Mouse (Mus musculus): ENCODE results near the gene Tmem259.
A peak's percentile ranks its signal among the peaks of the same experiment; 100 is the strongest.

Tmem259 gene

DNA sequence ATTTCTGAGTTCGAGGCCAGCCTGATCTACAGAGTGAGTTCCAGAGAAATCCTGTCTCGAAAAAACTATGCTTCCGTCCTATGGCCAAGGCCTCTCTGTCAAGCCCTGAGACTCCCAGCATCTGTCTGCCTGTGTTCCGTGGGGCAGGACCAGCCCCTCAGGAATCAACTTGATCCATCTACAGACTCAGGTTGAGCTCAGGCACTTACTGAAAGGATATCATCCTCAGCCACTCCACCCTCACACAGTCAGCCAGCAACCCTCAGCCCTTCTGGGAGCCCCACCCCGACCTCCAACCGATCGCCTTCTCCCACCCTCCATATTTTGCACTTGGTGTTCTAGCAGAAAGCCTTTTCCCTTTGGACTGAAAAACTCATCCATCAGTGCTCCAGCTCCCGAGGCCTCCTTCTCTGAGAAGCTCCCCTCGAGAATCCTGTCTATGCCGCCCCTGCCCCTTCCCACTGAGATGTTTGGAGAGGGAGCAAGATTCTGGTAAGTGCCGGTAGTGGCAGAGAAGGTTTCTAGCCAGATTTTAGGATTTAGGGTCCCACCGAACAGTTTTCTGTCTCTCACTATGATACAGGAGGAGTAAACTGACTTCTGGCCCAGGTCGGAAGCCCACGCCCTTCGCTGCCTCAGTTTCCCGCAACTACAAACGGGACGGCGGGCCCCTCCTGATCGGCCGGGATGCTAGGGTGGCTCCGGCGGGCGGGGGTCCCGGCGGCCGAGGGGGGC lies 3.8 kb upstream of the Tmem259 start:
- DNase-seq (ENCODE audit: low spot score in 2 of 2), result no peak

DNA sequence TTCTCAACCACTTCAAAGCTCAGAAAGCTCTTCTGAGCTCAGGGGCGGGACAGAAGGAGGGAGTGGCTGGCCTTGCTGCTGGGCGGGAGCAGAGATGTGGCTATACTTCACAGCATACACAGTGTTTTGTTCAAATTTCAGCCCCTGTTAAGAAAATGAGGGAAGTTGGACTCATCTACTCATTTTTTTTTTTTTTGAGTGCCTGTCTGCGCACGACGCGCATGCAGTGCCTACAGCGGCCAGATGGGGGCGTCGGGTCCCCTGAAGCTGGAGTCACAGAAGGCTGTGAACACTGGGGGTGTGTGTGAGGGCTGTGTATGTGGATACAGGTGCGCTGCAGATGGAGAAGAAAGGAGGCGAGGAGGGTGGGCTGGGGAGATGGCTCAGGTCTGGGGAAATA lies 2.8 kb upstream of the Tmem259 start:
- peak; percentile 75 to 83 for DNase-seq (ENCODE audit: low spot score in 2 of 2)

DNA sequence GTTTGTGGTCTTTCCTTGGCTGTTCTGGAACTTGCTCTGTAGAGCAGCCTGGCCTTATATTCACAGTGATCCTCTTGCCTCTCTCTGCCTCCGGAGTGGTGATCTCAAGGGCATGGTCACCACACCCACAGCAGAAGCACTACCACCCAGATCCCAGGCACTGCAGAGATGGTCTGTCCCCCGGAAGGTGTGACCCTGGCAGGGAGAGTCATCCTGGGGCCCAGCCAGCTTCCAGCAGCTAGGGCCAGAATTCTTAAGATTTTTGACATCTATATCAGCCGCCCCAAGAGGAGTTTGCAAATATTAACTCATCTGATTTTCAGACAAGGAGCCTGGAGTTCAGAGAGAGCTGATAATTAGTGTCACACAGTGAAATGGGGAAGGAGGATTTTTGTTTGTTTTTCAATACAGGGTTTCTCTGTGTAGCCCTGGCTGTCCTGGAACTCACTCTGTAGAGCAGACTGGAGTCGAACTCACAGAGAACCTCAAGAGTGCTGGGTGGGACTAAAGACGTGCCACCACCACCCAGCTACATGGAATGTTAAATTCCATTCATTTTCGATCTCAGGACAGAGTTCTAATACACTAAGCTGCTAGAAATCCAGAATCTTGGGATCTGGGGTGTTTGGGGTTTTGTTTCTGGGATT lies 2.2 kb upstream of the Tmem259 start:
- no peak for DNase-seq (ENCODE audit: low spot score in 2 of 2)

DNA sequence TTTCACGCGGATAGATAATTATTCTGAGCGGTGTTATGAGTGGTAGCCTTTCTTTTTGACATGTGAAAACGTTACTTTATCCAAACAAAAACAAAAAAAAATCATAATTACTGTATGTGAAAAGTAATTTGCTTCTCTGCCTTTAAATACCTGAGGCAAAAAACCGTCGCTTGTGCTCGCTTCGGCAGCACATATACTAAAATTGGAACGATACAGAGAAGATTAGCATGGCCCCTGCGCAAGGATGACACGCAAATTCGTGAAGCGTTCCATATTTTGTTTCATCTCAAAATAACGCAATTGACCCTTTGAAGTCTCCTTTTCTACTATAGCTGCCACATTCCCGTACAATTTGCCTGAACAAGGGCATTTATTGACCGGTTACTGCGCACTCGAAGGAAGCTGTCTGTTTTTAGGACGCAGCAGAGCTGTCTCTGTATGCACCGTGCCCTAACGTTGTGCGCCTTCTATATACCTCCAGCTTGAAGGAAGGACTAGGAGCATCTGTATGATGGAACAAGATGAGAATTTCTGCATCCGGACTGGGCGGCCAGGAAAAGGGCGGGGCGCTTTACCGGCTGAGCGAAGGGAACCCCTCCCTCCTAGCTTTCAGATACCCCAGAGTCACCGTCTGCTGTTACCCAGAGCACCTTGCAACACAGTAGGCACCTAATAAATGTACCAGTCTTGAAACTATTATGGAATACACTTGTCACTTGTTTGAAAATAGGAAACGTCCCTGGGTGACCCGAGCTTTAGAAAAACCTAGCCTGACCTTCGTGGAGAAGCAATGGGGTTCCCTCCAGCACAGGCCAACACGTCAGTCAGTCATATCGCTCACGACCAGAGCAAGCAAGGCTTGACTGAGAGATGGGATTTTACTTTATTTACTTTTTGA lies 1.5 kb upstream of the Tmem259 start:
- peak; percentile 72 to 78 for DNase-seq (ENCODE audit: low spot score in 2 of 2)

DNA sequence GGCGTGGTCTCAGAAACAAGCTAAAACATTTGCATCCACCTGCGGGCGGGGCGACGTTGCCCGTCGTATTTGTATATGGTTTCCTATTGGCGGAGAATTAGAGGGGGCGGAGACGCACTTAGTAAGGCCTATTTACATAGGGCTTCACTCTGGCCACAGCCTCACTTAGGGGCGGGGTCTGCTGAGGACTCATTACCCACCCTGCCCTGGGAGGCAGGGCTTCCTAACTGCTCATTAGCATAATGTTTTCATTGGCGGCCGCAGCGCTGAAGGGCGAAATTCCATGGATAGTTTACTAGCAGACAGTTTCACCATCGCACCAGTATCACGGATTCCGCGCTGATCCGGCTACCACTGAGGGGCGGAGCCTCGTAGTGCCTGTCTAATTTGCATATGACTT lies 741 bp upstream of the Tmem259 start:
- peak; percentile 95 to 98 for DNase-seq (ENCODE audit: low spot score in 2 of 2)

DNA sequence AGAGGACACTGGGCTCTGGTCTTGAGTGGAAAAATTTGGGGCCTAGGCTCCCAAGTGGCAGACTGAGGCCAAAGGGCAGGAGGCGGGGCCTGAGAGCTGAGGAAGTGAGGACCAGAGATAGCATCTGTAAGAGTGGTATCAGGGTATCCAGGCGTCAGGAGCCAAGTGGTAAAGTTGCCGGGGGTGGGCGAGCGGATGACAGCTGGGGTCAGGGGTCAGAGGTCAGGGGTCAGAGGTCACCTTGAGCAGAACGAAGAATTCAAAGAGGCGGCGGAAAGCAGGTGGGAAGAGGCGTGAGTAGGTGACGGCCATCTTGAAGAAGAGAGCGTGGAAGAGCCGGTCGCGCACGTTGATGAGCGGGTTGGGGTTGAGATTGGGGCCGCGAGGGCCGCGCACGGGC lies 460 bp downstream of the Tmem259 start:
- DNase-seq (ENCODE audit: low spot score in 2 of 2), result peak; percentile 49 to 55

DNA sequence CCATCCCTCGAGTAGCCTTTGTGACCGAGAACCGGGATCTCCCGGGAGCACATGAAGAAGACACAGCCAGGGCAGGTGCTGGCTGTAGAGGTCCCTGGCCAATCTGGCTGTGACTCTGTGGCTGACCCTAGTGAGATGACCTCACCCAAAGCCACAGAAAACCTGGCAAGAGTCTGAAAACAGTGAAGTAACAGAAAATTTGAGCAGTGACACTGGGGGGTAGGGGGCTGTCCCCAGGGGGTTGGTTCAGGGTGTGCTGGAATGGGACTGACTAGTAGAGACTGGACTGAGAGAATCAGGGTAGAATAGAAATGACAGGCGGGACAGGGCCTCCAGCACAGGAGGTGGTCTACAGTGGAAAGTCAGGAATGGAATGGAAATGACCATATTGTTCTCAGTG lies 925 bp downstream of the Tmem259 start:
- DNase-seq (ENCODE audit: low spot score in 2 of 2), result no peak

DNA sequence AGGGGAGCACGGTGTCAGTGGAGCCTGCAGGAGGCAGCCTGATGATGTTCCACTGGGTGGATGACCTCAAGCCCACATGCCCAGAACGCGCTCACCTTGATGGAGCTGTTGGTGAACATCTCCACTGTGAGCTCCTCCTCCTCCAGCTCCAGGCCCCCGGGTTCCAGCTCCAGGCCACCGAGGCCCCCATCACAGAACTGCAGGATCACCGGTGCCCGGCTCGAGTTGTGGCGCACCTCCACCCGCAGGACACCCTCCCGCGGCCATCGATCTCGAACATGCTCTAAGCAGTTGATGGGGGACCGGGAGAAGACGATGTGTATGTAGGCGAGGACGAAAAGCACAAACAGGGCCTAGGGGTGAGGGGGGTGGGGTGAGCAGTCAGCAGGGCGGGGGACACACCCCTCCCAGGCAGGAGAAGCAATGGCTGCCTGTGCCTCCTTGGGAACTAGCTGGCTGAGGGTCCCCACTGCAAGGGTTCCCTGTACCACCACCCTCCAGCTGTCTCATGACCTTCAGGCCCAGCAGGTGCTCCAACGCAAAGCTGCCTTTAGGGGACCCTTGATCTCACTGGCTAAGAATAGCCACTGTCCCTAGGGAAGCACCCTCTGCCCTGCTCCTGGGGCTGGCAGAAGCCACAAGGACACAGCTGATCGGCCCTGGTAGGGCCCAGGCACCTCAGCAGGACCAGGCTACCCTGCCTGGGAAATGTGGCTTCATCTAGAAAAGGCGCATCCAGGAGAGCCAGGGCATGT lies 4.6 kb downstream of the Tmem259 start:
- no peak for DNase-seq (ENCODE audit: low spot score in 2 of 2)

DNA sequence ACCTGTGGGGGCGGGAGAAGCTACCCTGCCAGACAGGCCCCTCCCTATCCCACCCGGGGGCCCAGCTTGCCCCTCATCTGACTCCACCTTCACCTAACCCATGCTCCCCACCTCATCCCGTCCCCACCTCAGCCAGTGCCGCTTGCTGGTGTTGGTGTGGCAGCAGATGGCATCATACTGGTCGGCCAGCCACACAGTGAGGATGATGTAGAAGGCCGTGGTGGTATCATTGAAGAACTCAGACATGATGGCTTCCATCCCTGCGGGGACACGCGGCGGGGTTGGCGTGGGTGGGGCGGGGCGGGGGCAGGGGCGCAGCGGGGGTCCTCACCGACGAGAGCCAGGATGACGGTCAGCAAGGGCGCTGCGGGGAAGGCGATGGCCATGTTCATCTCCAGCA lies 6.1 kb downstream of the Tmem259 start:
- no peak for DNase-seq (ENCODE audit: low spot score in 2 of 2)

DNA sequence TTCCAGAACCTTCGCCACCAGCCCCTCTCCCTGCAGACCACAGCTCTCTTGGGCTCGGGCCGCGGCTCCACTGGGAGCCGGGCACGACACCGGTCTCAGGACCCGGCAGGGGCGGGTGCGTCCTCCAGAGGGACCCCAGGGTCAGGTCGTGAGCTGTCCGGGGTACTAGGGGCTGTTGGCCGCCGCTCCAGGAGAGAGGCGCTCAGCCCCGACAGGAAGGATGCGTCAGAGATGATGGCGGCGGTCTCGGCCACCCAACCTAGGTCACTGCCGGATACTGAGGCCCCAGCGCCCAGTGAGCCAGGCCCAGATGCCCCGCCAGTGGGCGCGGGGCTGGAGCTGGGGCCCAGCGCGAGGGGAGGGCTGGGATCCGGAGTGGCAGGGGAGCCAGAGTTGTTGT lies 6.8 kb downstream of the Tmem259 start:
- DNase-seq (ENCODE audit: low spot score in 2 of 2), result no peak

DNA sequence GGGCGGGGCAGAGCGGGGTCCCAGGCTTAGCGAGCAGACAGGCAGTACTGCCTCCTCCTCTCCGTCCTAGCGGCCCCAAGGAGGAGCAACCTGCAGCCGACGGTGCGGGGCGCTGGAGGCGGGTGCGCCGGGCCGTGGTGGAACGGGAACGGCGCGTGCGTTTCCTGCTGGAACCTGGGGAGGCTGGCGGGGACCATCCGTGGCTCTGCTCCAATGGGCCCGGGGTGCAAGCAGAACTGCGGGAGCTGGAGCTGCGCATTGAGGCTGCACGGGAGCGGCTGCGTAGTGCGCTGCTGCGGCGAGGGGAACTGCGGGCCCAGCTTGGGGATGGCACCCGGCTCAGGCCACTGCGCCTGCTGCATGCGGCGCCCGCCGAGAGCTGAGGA lies 7.4 kb downstream of the Tmem259 start:
- no peak for DNase-seq (ENCODE audit: low spot score in 2 of 2)

DNA sequence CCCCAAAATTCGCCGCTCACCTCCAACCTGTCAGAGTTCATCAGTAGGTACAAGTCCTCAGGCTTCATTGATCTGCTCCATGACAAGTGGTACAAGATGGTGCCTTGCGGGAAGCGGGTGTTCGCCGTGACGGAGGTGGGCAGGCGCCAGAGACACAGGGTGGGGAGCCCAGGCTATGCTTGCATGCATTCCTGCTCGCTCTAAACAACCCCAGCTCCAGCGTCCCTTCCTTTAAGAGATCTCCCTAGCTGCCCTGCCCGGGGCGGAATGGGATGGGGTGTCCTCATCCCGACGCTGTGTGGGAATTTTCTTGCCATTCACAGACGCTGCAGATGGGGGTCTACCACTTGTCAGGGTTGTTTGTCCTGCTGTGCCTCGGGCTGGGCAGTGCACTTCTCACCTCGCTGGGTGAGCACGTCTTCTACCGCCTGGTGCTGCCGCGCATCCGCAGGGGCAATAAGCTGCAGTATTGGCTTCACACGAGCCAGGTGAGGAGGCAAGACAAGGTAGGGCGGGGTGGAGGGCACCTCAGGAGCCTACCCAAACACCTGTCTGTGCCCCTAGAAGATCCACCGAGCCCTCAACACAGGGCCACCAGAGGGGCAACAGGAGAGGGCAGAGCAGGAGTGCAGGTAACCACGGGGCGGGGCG lies 7.9 kb downstream of the Tmem259 start:
- DNase-seq (ENCODE audit: low spot score in 2 of 2), result no peak

DNA sequence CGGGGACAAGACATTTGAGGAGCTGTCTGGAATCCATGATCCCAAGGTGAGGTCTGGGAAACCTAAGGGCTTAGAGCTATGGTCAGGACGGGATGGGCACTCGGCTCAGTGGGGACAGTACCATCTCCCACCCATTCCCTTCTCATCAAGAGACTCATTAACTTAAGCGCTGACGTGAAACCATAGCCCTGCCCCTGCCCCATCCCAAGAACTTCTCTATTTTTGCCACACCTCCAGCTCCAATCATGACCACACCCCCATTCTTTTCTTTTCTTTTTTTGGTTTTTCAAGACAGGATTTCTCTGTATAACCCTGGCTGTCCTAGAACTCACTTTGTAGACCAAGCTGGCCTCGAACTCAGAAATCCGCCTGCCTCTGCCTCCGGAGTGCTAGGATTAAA lies 9.5 kb downstream of the Tmem259 start:
- no peak for DNase-seq (ENCODE audit: low spot score in 2 of 2)

DNA sequence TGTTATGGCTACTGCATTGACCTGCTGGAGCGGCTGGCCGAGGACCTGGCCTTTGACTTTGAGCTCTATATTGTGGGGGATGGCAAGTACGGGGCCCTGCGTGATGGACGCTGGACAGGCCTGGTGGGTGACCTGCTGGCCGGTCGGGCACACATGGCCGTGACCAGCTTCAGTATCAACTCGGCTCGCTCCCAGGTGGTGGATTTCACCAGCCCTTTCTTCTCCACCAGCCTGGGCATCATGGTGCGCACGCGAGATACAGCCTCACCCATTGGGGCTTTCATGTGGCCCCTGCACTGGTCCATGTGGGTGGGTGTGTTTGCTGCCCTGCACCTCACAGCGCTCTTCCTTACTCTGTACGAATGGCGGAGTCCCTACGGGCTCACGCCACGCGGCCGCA lies 10.0 kb downstream of the Tmem259 start:
- DNase-seq (ENCODE audit: low spot score in 2 of 2), result no peak

DNA sequence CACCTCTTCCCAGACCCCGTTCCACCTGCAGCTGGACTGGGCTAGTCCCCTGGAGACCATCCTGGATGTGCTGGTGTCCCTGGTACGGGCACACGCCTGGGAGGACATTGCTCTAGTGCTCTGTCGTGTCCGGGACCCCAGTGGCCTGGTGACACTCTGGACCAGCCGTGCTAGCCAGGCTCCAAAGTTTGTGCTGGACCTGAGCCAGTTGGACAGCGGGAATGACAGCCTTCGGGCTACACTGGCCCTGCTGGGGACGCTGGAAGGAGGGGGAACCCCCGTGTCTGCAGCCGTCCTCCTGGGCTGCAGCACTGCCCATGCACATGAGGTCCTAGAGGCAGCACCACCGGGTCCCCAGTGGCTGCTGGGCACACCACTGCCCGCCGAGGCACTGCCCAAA lies 11.3 kb downstream of the Tmem259 start:
- no peak for DNase-seq (ENCODE audit: low spot score in 2 of 2)

DNA sequence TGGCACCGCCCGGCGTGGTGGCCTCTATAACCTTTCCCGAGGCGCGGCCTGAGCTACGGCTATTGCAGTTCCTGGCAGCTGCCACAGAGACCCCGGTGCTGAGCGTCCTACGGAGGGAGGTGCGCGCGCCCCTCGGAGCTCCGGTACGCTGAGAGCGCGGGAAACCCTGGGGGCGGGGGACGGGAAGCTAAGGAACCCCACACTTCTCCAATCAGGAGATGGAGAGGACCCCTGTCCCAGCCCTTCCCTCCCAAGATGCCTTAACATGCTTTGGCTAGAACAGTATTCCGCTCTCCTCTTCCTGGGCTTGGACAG lies 13.0 kb downstream of the Tmem259 start:
- DNase-seq (ENCODE audit: low spot score in 2 of 2), result no peak

DNA sequence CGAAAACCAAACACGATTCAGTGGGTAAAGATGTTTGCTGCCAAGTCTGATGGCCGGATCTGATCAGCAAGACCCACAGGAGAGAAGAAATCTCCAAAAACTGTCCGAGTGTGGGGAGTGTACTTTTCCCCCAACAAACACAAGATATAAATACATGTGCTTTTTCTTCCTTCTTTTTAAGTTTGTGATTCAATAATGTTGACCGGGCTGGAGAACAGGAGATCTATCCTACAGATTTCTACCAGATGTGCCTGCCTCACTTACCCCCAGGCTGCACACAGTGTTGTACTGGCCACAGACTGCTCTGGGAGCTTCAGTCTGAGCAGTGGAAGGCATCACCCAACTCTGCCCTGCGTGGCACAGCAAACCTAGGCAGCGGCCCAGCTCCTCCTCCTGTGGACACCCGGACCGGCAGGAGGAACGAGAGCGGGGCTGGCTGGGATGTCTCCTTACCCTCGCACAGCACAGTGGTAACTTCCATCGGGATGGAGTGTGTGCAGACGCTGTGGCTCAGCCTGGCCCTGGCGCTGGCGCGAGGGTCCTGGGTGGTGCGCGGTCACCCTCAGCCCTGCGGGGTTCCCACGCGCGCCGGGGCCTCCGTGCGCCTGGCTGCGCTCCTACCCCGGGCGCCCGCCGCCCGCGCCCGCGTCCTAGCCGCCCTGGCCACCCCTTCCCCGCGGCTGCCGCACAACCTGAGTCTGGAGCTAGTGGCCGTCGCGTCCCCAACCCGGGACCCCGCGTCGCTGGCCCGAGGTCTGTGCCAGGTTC lies 13.5 kb downstream of the Tmem259 start, which contains the start of gene Grin3b:
TSS of gene Grin3b (plus strand) at position 301 of the 768 bp plus-strand sequence.
- no peak for DNase-seq (ENCODE audit: low spot score in 2 of 2)

DNA sequence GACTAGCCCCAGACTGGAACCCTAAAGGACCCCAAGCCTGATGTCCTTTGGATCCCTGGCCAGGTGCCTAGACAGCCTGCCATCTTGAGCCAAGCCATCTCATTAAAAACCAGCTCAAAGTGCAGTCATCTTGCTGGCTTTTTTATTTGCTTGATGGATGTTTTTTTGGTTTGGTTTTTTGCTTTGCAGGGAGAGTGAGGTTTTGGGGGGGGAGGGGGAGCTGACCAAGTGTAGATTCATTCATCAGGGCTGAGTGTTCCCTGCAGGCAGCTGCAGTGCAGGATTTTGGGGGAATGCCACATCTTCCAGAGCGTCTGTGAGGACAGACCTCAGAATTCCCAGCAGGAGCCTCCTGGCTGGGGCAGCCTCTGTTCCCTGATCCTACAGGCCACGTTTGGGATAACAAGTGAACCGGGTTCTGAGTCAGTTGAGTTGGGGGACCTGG lies 15.0 kb downstream of the Tmem259 start:
- no peak for DNase-seq (ENCODE audit: low spot score in 2 of 2)

DNA sequence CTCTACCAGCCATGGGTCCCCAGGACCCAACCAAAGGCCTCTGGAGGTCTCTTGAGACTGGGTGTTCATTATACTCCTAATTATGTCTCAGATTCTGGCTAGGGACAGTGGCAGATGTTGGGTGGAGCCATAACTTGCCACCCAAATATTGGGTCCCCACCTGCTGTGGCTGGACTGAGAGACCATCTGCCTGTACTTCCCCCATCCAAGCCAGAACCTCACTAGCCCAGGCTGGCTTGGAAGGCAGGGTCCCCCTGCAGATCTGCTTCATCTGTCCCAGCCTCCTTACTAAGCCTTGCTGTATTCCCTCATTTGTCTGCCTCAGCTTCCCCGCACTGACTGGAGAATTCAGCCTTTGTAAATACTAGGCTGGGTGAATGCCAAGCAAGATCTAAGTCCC lies 15.9 kb downstream of the Tmem259 start:
- DNase-seq (ENCODE audit: low spot score in 2 of 2), result no peak

DNA sequence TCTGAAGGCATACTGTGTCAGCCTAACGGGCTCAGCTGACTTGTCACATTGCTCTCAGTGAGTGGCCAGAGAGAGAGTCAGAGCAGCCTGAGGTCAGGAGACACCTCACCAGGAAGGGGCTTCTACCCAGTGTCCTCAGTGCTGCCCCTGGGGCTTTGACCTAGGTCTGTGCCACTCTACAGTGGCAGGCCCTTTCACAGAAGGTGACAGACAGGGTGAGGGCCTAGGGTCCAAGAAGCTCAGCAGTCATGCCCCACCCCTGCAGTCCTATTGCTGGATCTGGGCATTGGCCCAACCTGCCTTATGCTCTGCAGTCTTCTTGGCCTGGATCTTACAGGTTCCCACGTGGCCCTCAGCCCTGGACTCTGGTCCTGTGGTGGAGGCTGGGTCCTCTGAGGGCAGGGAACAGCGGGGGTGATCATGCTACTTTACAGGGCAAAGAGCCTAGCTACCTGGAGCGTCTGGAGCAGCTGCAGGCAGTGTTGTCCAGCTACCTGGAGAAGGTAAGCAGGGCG lies 17.2 kb downstream of the Tmem259 start:
- DNase-seq (ENCODE audit: low spot score in 2 of 2), result no peak
